Mouse (Mus musculus) cortical plate, adult 2 months (tissue): ENCODE results near the gene Vps39.

Source experiments
- CTCF ChIP-seq: fragments of 200-500 bp; IDR thresholded peaks from 2 replicates; pipeline ENCODE4 v1.5.1; 2011; ENCODE audit warnings: mild to moderate bottlenecking, control low read depth, low read length; ENCODE audit not compliant: insufficient read depth; ENCODE audit errors: extremely low read depth
- POLR2A ChIP-seq: fragments of 200-500 bp; IDR thresholded peaks from 2 replicates; pipeline ENCODE4 v1.6.1; 2011; ENCODE audit warnings: mild to moderate bottlenecking, low read length, control low read depth; ENCODE audit not compliant: insufficient read depth; ENCODE audit errors: extremely low read depth

GRCm38 (mm10) chr2:120268635-120269034, 84.3 kb downstream of the Vps39 start:
- TF ChIP-seq CTCF (peak; percentile 26; the same call in 1 of the 2 replicates), POLR2A (no peak)
